Mouse (Mus musculus): ENCODE measurements around the gene Hectd2. TPM values are rescaled to one million over a fixed set of nuclear protein-coding genes. Genes with fewer than 3 reads are reported as not detected.
A peak's percentile ranks its signal among the peaks of the same experiment; 100 is the strongest.

Hectd2 gene
- 11.3 and 11.9 TPM in 2 replicates for polyA plus RNA-seq (2015; fragmentation: Nextera tagmentation; extraction: Ambion mirVana)

- 1% methylated on average over 54 of the region's 92 CpGs for WGBS
- ATAC-seq = peak; percentile 91
- Histone ChIP-seq H3K27ac (ENCODE audit: low read length) (peak within 1 kb of the TSS; percentile 95), H3K27me3 (ENCODE audit: control insufficient read depth, insufficient read depth, low read depth, low read length) (no peaks in the 10 kb centered on the region), H3K4me3 (ENCODE audit: low read depth, low read length) (peak within 1 kb of the TSS; percentile 89), H3K4me1 (ENCODE audit: control insufficient read depth, insufficient read depth, low read length) (peaks cover 6% of the 10 kb centered on the region), H3K36me3 (ENCODE audit: control insufficient read depth, insufficient read depth, low read length) (no peaks in the 10 kb centered on the region), H3K4me2 (ENCODE audit: low read length) (peak within 1 kb of the TSS; percentile 72), H3K9me3 (replicated peaks; ENCODE audit: control insufficient read depth, low read length, poor library complexity, severe bottlenecking) (no peaks in the 10 kb centered on the region), H3K9ac (ENCODE audit: low read depth, low read length) (peak within 1 kb of the TSS; percentile 97)
Measured at GRCm38 (mm10) chr19:36554046-36554784, at the start of gene Hectd2. TSS of gene Hectd2 (plus strand) at chr19:36554639.

- no peak overlapping the region for H3K4me2 ChIP-seq (ENCODE audit: low read length)
Measured at GRCm38 (mm10) chr19:36504716-36505115, 49.7 kb upstream of the Hectd2 start.

DNA sequence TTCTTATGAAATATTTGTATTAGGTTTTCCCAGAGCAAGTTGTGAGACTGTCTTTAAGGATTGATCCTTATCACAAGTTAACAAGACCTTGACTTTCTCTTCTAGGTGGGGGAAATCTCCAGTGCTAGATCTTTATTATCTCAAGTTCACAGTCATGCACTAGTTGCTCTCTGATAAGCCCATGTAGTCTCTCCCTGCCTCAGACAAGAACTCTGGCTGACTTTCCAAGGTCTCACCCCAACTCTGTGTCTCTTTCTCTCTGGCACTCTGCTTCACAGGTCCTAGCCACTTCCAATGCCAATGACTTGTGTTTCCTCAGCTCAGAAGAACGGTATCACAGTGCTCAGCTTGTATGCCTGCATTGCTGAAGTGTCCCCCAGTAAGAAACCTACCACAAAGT, 43.1 kb upstream of the Hectd2 start:
- ATAC-seq = no peak
- no peak overlapping the region for H3K9ac ChIP-seq (ENCODE audit: low read depth, low read length)
- H3K4me2 ChIP-seq (ENCODE audit: low read length) = no peak overlapping the region
- H3K27ac ChIP-seq (ENCODE audit: low read length) = no peak overlapping the region
- H3K9me3 ChIP-seq (replicated peaks; ENCODE audit: control insufficient read depth, low read length, poor library complexity, severe bottlenecking) = no peaks in the 10 kb centered on the region
- H3K4me3 ChIP-seq (ENCODE audit: low read depth, low read length) = no peak overlapping the region
- H3K36me3 ChIP-seq (ENCODE audit: control insufficient read depth, insufficient read depth, low read length) = no peaks in the 10 kb centered on the region
- H3K27me3 ChIP-seq (ENCODE audit: control insufficient read depth, insufficient read depth, low read depth, low read length) = no peaks in the 10 kb centered on the region
- H3K4me1 ChIP-seq (ENCODE audit: control insufficient read depth, insufficient read depth, low read length) = no peaks in the 10 kb centered on the region
- WGBS = 75% methylated on average over 1 of the region's 1 CpGs

More at GRCm38 (mm10) chr19:36504716-36505115, 49.7 kb upstream of the Hectd2 start:
- Histone ChIP-seq H3K27ac (ENCODE audit: low read length) (no peak overlapping the region), H3K9ac (ENCODE audit: low read depth, low read length) (no peak overlapping the region), H3K36me3 (ENCODE audit: control insufficient read depth, insufficient read depth, low read length) (no peaks in the 10 kb centered on the region), H3K9me3 (replicated peaks; ENCODE audit: control insufficient read depth, low read length, poor library complexity, severe bottlenecking) (no peaks in the 10 kb centered on the region), H3K4me3 (ENCODE audit: low read depth, low read length) (no peak overlapping the region), H3K27me3 (ENCODE audit: control insufficient read depth, insufficient read depth, low read depth, low read length) (no peaks in the 10 kb centered on the region), H3K4me1 (ENCODE audit: control insufficient read depth, insufficient read depth, low read length) (no peaks in the 10 kb centered on the region)
- 94% methylated on average over 2 of the region's 2 CpGs for WGBS
- no peak for ATAC-seq

DNA sequence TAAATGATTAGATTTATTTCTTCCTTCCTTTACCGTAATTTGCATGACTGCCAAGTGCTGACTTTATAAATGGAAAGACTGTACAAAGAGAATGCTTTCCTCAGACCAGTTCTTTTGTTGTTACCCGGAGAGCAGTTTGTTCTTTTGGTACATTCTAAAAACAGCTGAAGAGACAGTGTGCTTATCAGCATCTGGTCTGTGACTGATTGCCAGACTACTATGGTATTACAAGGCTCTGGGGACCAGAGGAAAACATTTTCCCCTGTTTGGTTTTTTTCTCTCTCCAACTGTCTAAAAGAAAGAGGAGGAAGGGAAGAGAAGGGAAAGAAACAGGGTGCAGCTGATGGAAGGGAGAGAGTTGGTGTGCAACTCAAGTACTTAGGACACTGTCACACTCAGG, 36.0 kb upstream of the Hectd2 start:
- ATAC-seq = no peak
- Histone ChIP-seq H3K4me1 (ENCODE audit: control insufficient read depth, insufficient read depth, low read length) (peaks cover 3% of the 10 kb centered on the region), H3K9me3 (replicated peaks; ENCODE audit: control insufficient read depth, low read length, poor library complexity, severe bottlenecking) (no peaks in the 10 kb centered on the region), H3K36me3 (ENCODE audit: control insufficient read depth, insufficient read depth, low read length) (no peaks in the 10 kb centered on the region), H3K9ac (ENCODE audit: low read depth, low read length) (no peak overlapping the region), H3K27me3 (ENCODE audit: control insufficient read depth, insufficient read depth, low read depth, low read length) (no peaks in the 10 kb centered on the region), H3K4me2 (ENCODE audit: low read length) (no peak overlapping the region), H3K4me3 (ENCODE audit: low read depth, low read length) (no peak overlapping the region), H3K27ac (ENCODE audit: low read length) (no peak overlapping the region)
- WGBS = 54% methylated on average over 2 of the region's 2 CpGs

GRCm38 (mm10) chr19:36521568-36521967, 32.9 kb upstream of the Hectd2 start:
- no peak for ATAC-seq
- 85% methylated on average over 2 of the region's 2 CpGs for WGBS
- no peaks in the 10 kb centered on the region for H3K9me3 ChIP-seq (replicated peaks; ENCODE audit: control insufficient read depth, low read length, poor library complexity, severe bottlenecking)
- H3K4me3 ChIP-seq (ENCODE audit: low read depth, low read length) = no peak overlapping the region
- H3K9ac ChIP-seq (ENCODE audit: low read depth, low read length) = no peak overlapping the region
- H3K27me3 ChIP-seq (ENCODE audit: control insufficient read depth, insufficient read depth, low read depth, low read length) = no peaks in the 10 kb centered on the region
- H3K36me3 ChIP-seq (ENCODE audit: control insufficient read depth, insufficient read depth, low read length) = no peaks in the 10 kb centered on the region
- no peak overlapping the region for H3K27ac ChIP-seq (ENCODE audit: low read length)
- no peak overlapping the region for H3K4me2 ChIP-seq (ENCODE audit: low read length)
- peaks cover 3% of the 10 kb centered on the region for H3K4me1 ChIP-seq (ENCODE audit: control insufficient read depth, insufficient read depth, low read length)

GRCm38 (mm10) chr19:36522558-36523195, 31.8 kb upstream of the Hectd2 start:
- Histone ChIP-seq H3K36me3 (ENCODE audit: control insufficient read depth, insufficient read depth, low read length) (no peaks in the 10 kb centered on the region), H3K4me1 (ENCODE audit: control insufficient read depth, insufficient read depth, low read length) (peaks cover 3% of the 10 kb centered on the region), H3K4me3 (ENCODE audit: low read depth, low read length) (no peak overlapping the region), H3K9me3 (replicated peaks; ENCODE audit: control insufficient read depth, low read length, poor library complexity, severe bottlenecking) (no peaks in the 10 kb centered on the region), H3K4me2 (ENCODE audit: low read length) (no peak overlapping the region), H3K27me3 (ENCODE audit: control insufficient read depth, insufficient read depth, low read depth, low read length) (no peaks in the 10 kb centered on the region), H3K9ac (ENCODE audit: low read depth, low read length) (no peak overlapping the region), H3K27ac (ENCODE audit: low read length) (no peak overlapping the region)
- WGBS = 83% methylated on average over 3 of the region's 3 CpGs
- no peak for ATAC-seq

GRCm38 (mm10) chr19:36525071-36525470, 29.4 kb upstream of the Hectd2 start:
- Histone ChIP-seq H3K9ac (ENCODE audit: low read depth, low read length) (no peak overlapping the region), H3K36me3 (ENCODE audit: control insufficient read depth, insufficient read depth, low read length) (no peaks in the 10 kb centered on the region), H3K27me3 (ENCODE audit: control insufficient read depth, insufficient read depth, low read depth, low read length) (no peaks in the 10 kb centered on the region), H3K4me3 (ENCODE audit: low read depth, low read length) (no peak overlapping the region), H3K4me1 (ENCODE audit: control insufficient read depth, insufficient read depth, low read length) (no peaks in the 10 kb centered on the region), H3K9me3 (replicated peaks; ENCODE audit: control insufficient read depth, low read length, poor library complexity, severe bottlenecking) (no peaks in the 10 kb centered on the region), H3K4me2 (ENCODE audit: low read length) (no peak overlapping the region), H3K27ac (ENCODE audit: low read length) (no peak overlapping the region)
- no peak for ATAC-seq

DNA sequence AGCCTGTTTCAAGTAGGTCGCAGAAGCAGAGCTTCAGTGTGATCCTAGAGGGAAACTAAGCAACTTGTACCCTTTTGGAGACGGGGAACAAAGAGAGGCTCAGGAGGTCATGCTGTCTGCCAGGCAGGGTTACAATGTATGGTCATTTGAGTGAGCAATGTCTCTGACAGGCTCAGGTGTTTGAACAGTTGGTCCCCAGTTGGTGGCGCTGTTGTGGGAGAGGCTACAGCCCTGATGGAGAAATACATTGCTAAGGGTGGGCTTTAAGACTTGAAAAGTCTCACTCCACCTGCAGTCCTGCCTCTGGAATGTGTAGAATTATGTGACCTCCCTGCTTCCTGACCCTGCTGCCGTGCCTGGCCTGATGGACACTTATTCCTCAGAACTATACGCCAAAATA, 21.4 kb upstream of the Hectd2 start:
- Histone ChIP-seq H3K9ac (ENCODE audit: low read depth, low read length) (no peak overlapping the region), H3K4me3 (ENCODE audit: low read depth, low read length) (no peak overlapping the region), H3K27me3 (ENCODE audit: control insufficient read depth, insufficient read depth, low read depth, low read length) (no peaks in the 10 kb centered on the region), H3K4me2 (ENCODE audit: low read length) (no peak overlapping the region), H3K9me3 (replicated peaks; ENCODE audit: control insufficient read depth, low read length, poor library complexity, severe bottlenecking) (no peaks in the 10 kb centered on the region), H3K36me3 (ENCODE audit: control insufficient read depth, insufficient read depth, low read length) (no peaks in the 10 kb centered on the region), H3K27ac (ENCODE audit: low read length) (no peak overlapping the region; the same call in 1 of the 2 replicates), H3K4me1 (ENCODE audit: control insufficient read depth, insufficient read depth, low read length) (peaks cover 14% of the 10 kb centered on the region)
- ATAC-seq = no peak
- WGBS = 53% methylated on average over 5 of the region's 5 CpGs

Measured in midbrain, embryonic 16.5 days (tissue).